Comparison of ENCODE assay signal across 16 mouse cellular contexts in the genomic region with DNA sequence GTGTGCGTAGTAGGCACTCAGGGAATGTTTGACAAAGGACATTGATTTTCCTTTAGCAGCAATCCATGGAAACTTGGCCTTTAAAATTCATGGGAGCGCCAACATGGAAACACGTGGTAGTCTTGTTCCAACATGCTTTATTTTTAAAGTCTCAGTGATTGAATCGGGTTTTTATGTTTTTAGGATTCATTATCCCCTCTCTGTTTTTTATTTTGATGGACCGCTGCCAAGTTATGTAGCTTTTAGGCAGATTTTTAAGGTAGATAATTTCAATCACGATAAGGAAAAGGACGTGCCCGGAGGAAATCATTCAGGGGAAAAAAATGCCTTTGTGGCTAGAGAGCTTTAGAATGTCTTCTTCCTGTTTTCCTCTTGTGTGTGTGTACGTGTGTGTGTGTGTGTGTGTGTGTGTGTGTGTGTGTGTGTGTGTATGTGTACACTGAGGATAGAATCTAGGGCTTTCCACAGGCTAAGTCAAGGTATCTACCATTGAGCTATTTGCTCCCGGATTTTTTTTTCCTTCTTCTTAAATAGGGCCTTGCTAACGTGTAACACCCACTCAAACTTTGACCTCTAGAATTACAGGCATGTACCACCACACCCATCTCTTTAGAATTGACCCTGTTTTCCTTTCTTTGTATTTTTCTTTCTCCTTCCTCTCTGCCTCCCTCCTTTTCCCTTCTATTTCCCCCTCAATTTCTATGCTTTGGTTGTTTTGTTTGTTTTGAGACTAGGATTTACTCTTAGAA. TPM values are rescaled to one million over a fixed set of nuclear protein-coding genes. Genes with fewer than 3 reads are reported as not detected.
DNase-seq lines count a peak whose midpoint lies in the region; ATAC-seq and TF ChIP-seq lines count a peak whose summit lies in the region.
"Had no signal": no experiment of that assay in that cellular context is flagged by ENCODE, and none has a peak within 500 bp of the region (broad histone marks: within the 10 kb centered on the region; RNA-seq: fewer than 3 reads in every experiment).

No protein-coding gene starts in this region.

- intact Hi-C loops in gastrocnemius, postnatal 36 days (cut with DNase I): no loop called here

- H3K27ac ChIP-seq in embryonic facial prominence, embryonic 13.5 days: peak overlapping the region; percentile 70
- no peak overlapping the region for H3K27ac ChIP-seq in embryonic facial prominence, embryonic 10.5 days (replicated peaks)
- H3K27ac ChIP-seq in layer of hippocampus, adult 2 months: 0 out of 2 replicates have a peak overlapping the region, but pooled peaks have one; percentile 2
- no peak overlapping the region for H3K27ac ChIP-seq in intestine, embryonic 15.5 days
- H3K27ac ChIP-seq in hindbrain, embryonic 11.5 days (ENCODE audit: low read depth, low read length): no peak overlapping the region
- H3K27ac ChIP-seq: heart, embryonic 10.5 days; midbrain, embryonic 10.5 days had no signal

- no peaks in the 10 kb centered on the region for H3K9me3 ChIP-seq in embryonic facial prominence, embryonic 13.5 days
- no peaks in the 10 kb centered on the region for H3K9me3 ChIP-seq in embryonic facial prominence, embryonic 10.5 days
- H3K9me3 ChIP-seq in intestine, embryonic 15.5 days: no peaks in the 10 kb centered on the region
- H3K9me3 ChIP-seq in hindbrain, embryonic 11.5 days (ENCODE audit: control insufficient read depth, low read length): no peaks in the 10 kb centered on the region
- H3K9me3 ChIP-seq: heart, embryonic 10.5 days; midbrain, embryonic 10.5 days had no signal

- H3K4me2 ChIP-seq in embryonic facial prominence, embryonic 13.5 days: no peak overlapping the region
- no peak overlapping the region for H3K4me2 ChIP-seq in intestine, embryonic 15.5 days (replicated peaks)
- H3K4me2 ChIP-seq in hindbrain, embryonic 11.5 days (replicated peaks; ENCODE audit: low read depth, low read length): no peak overlapping the region

- peaks cover 37% of the 10 kb centered on the region for H3K4me1 ChIP-seq in embryonic facial prominence, embryonic 13.5 days
- H3K4me1 ChIP-seq in embryonic facial prominence, embryonic 10.5 days: peaks cover 21% of the 10 kb centered on the region
- no peaks in the 10 kb centered on the region for H3K4me1 ChIP-seq in intestine, embryonic 15.5 days (replicated peaks)
- no peaks in the 10 kb centered on the region for H3K4me1 ChIP-seq in hindbrain, embryonic 11.5 days (replicated peaks; ENCODE audit: control insufficient read depth, insufficient read depth, low read length)

- no peak overlapping the region for H3K4me3 ChIP-seq in embryonic facial prominence, embryonic 13.5 days
- H3K4me3 ChIP-seq in embryonic facial prominence, embryonic 10.5 days: no peak overlapping the region
- no peak overlapping the region for H3K4me3 ChIP-seq in layer of hippocampus, adult 2 months
- no peak overlapping the region for H3K4me3 ChIP-seq in intestine, embryonic 15.5 days (replicated peaks)
- H3K4me3 ChIP-seq in hindbrain, embryonic 11.5 days (ENCODE audit: low read depth, low read length): no peak overlapping the region
- H3K4me3 ChIP-seq: heart, embryonic 10.5 days; midbrain, embryonic 10.5 days had no signal

- TF ChIP-seq CTCF in layer of hippocampus, adult 2 months (conservative IDR thresholded peaks at IDR 0.05): no peak

- DNase-seq in embryonic facial prominence, embryonic 10.5 days (ENCODE audit: low spot score): no peak
- DNase-seq in layer of hippocampus, adult 2 months (ENCODE audit: low spot score in 2 of 2): no peak
- no peak for DNase-seq in layer of hippocampus, adult 9-10 months (ENCODE audit: low spot score)
- peak; percentile 33 for DNase-seq in skeletal muscle tissue, adult 2 months (ENCODE audit: low read depth, low spot score)
- no peak for DNase-seq in hindbrain, embryonic 11.5 days (ENCODE audit: low spot score)
- DNase-seq in gastrocnemius, postnatal 36 days: no peak
- DNase-seq: adrenal gland, adult 2 months; cerebellum, postnatal 10 days; forebrain, postnatal 0 days; lung, adult 2 months; retina, postnatal 1 day; thymus, postnatal 14 days had no signal

- no peaks in the 10 kb centered on the region for H3K27me3 ChIP-seq in embryonic facial prominence, embryonic 13.5 days
- no peaks in the 10 kb centered on the region for H3K27me3 ChIP-seq in embryonic facial prominence, embryonic 10.5 days (replicated peaks; ENCODE audit: low read depth, poor library complexity, severe bottlenecking)
- H3K27me3 ChIP-seq in intestine, embryonic 15.5 days (replicated peaks): no peaks in the 10 kb centered on the region
- no peaks in the 10 kb centered on the region for H3K27me3 ChIP-seq in hindbrain, embryonic 11.5 days (ENCODE audit: control insufficient read depth, insufficient read depth, low read length)

- H3K36me3 ChIP-seq in embryonic facial prominence, embryonic 13.5 days: no peaks in the 10 kb centered on the region; the same call in 1 of the 2 replicates
- H3K36me3 ChIP-seq in embryonic facial prominence, embryonic 10.5 days (replicated peaks): no peaks in the 10 kb centered on the region
- no peaks in the 10 kb centered on the region for H3K36me3 ChIP-seq in intestine, embryonic 15.5 days
- no peaks in the 10 kb centered on the region for H3K36me3 ChIP-seq in hindbrain, embryonic 11.5 days (ENCODE audit: control insufficient read depth, insufficient read depth, low read length)
- H3K36me3 ChIP-seq: heart, embryonic 10.5 days; midbrain, embryonic 10.5 days had no signal

- 52% methylated on average over 11 of the region's 11 CpGs for WGBS in embryonic facial prominence, embryonic 13.5 days
- 81% methylated on average over 11 of the region's 11 CpGs for WGBS in embryonic facial prominence, embryonic 10.5 days
- 76% methylated on average over 11 of the region's 11 CpGs for WGBS in intestine, embryonic 15.5 days
- whole genome bisulfite sequencing in hindbrain, embryonic 11.5 days: 84% methylated on average over 11 of the region's 11 CpGs

- no peak for ATAC-seq in embryonic facial prominence, embryonic 13.5 days (ENCODE audit: insufficient number of reproducible peaks, insufficient read depth, low FRiP score, low TSS enrichment, low read depth)
- ATAC-seq in intestine, embryonic 15.5 days: peak; percentile 64
- no peak for ATAC-seq in hindbrain, embryonic 11.5 days (ENCODE audit: low FRiP score)
- ATAC-seq: forebrain, postnatal 0 days had no signal

- no peak overlapping the region for H3K9ac ChIP-seq in embryonic facial prominence, embryonic 13.5 days
- no peak overlapping the region for H3K9ac ChIP-seq in intestine, embryonic 15.5 days
- no peak overlapping the region for H3K9ac ChIP-seq in hindbrain, embryonic 11.5 days (ENCODE audit: low read depth, low read length)
- H3K9ac ChIP-seq: forebrain, postnatal 0 days had no signal

RNA-seq across cellular contexts. Expression of a gene that starts 13.4 kb away (rescaled TPM):
- 17.4 and 21.6 TPM in 2 replicates for polyA plus RNA-seq in embryonic facial prominence, embryonic 13.5 days (2015; fragmentation: Nextera tagmentation; extraction: Ambion mirVana)
- polyA plus RNA-seq in embryonic facial prominence, embryonic 10.5 days (2016; fragmentation: Nextera tagmentation; extraction: Ambion mirVana): 21.0 and 21.6 TPM in 2 replicates
- total RNA-seq in layer of hippocampus, adult 2 months (2021): 10 to 100 TPM; 31.9 to 34.4 TPM
- polyA plus RNA-seq in intestine, embryonic 15.5 days (2015; fragmentation: Nextera tagmentation; extraction: Ambion mirVana): 11.0 and 11.8 TPM in 2 replicates
- 22.6 and 26.8 TPM in 2 replicates for polyA plus RNA-seq in hindbrain, embryonic 11.5 days (2014; fragmentation: Nextera tagmentation; extraction: Ambion mirVana)
- 10 to 100 TPM; 25.2 to 26.6 TPM for total RNA-seq in gastrocnemius, postnatal 36 days (2021)

RNA-seq across cellular contexts. Expression of a gene that starts 13.6 kb away (rescaled TPM):
- 32.7 and 33.7 TPM in 2 replicates for polyA plus RNA-seq in embryonic facial prominence, embryonic 13.5 days (2015; fragmentation: Nextera tagmentation; extraction: Ambion mirVana)
- 25.1 and 28.1 TPM in 2 replicates for polyA plus RNA-seq in embryonic facial prominence, embryonic 10.5 days (2016; fragmentation: Nextera tagmentation; extraction: Ambion mirVana)
- total RNA-seq in layer of hippocampus, adult 2 months (2021): 10 to 100 TPM; 21.0 to 24.8 TPM
- polyA plus RNA-seq in intestine, embryonic 15.5 days (2015; fragmentation: Nextera tagmentation; extraction: Ambion mirVana): 28.8 and 36.1 TPM in 2 replicates
- 26.8 and 31.4 TPM in 2 replicates for polyA plus RNA-seq in hindbrain, embryonic 11.5 days (2014; fragmentation: Nextera tagmentation; extraction: Ambion mirVana)
- 10 to 100 TPM; 30.9 to 37.4 TPM for total RNA-seq in gastrocnemius, postnatal 36 days (2021)

RNA-seq across cellular contexts. Expression of a gene that starts 41.8 kb away (rescaled TPM):
- 30.1 and 31.4 TPM in 2 replicates for polyA plus RNA-seq in embryonic facial prominence, embryonic 13.5 days (2015; fragmentation: Nextera tagmentation; extraction: Ambion mirVana)
- 20.7 and 21.5 TPM in 2 replicates for polyA plus RNA-seq in embryonic facial prominence, embryonic 10.5 days (2016; fragmentation: Nextera tagmentation; extraction: Ambion mirVana)
- total RNA-seq in layer of hippocampus, adult 2 months (2021): 10 to 100 TPM; 21.1 to 24.5 TPM
- 15.3 and 18.1 TPM in 2 replicates for polyA plus RNA-seq in intestine, embryonic 15.5 days (2015; fragmentation: Nextera tagmentation; extraction: Ambion mirVana)
- 14.8 and 16.9 TPM in 2 replicates for polyA plus RNA-seq in hindbrain, embryonic 11.5 days (2014; fragmentation: Nextera tagmentation; extraction: Ambion mirVana)
- 1 to 10 TPM; 3.4 to 4.6 TPM for total RNA-seq in gastrocnemius, postnatal 36 days (2021)

Comparison
In these comparisons a context has a peak if more than half of its experiments do, and no peak if none do; other contexts are left out.
1. H3K27ac ChIP-seq: peak in embryonic facial prominence, embryonic 13.5 days (single experiment) and layer of hippocampus, adult 2 months (single experiment); none in embryonic facial prominence, embryonic 10.5 days (single experiment), intestine, embryonic 15.5 days (single experiment) and hindbrain, embryonic 11.5 days (single experiment).